Mouse (Mus musculus) liver, embryonic 14.5 days (tissue): Measurements from ENCODE around the gene Cd2. TPM values are rescaled to one million over a fixed set of nuclear protein-coding genes. Genes with fewer than 3 reads are reported as not detected.

Experiments
- ATAC-seq: fragments of 200-750 bp; cut with Nextera tagmentation; 2 replicates; pipeline ENCODE4 v1.8.0; 2017; ENCODE audit warnings: moderate number of reproducible peaks, mild to moderate bottlenecking, moderate library complexity; ENCODE audit not compliant: insufficient read depth
- DNase-seq, 3 experiments: peaks; one replicate each; pipeline ENCODE4 v3.0.0-alpha.2; 2012 to 2013; ENCODE audit warnings: low read depth in 3 of 3, low spot score in 3 of 3
- H3K27ac ChIP-seq: fragments of 300-500 bp; sonication (generic); 2 replicates; pipeline ENCODE4 v1.5.1; 2014; ENCODE audit warnings: moderate library complexity, mild to moderate bottlenecking, control low read depth, inconsistent platforms
- H3K27me3 ChIP-seq: fragments of 300-500 bp; sonication (generic); 2 replicates; pipeline ENCODE4 v1.6.1; 2014; ENCODE audit warnings: mild to moderate bottlenecking, low read length, moderate library complexity; ENCODE audit not compliant: control insufficient read depth, insufficient read depth
- H3K36me3 ChIP-seq: fragments of 300-500 bp; sonication (generic); replicated peaks from 2 replicates; pipeline ENCODE4 v1.6.1; 2014; ENCODE audit warnings: low read depth; ENCODE audit not compliant: control insufficient read depth, insufficient read depth
- H3K4me1 ChIP-seq, 2 experiments: fragments of 200-500 bp in 1 of 2; fragments of 300-500 bp in 1 of 2; sonication (generic) in 1 of 2; replicated peaks; 2 replicates each; pipeline ENCODE4 v1.6.1; 2012 to 2014; ENCODE audit warnings: antibody characterized with exemption in 1 of 2, inconsistent platforms in 1 of 2, low read length in 1 of 2; ENCODE audit not compliant: control insufficient read depth in 2 of 2, insufficient read depth in 2 of 2
- H3K4me2 ChIP-seq: fragments of 300-500 bp; sonication (generic); 2 replicates; pipeline ENCODE4 v1.6.1; 2014; ENCODE audit warnings: low read depth, mild to moderate bottlenecking, control low read depth, moderate library complexity
- H3K4me3 ChIP-seq, 2 experiments: fragments of 200-500 bp in 1 of 2; fragments of 300-500 bp in 1 of 2; sonication (generic) in 1 of 2; 2 replicates each; pipeline ENCODE4 v1.5.1; 2012 to 2014; ENCODE audit warnings: low read depth in 2 of 2, low read length in 2 of 2, mild to moderate bottlenecking in 2 of 2, control low read depth in 1 of 2, inconsistent platforms in 1 of 2, moderate library complexity in 1 of 2; ENCODE audit not compliant: insufficient read depth in 1 of 2
- H3K9ac ChIP-seq: fragments of 300-500 bp; sonication (generic); replicated peaks from 2 replicates; pipeline ENCODE4 v1.6.1; 2014; ENCODE audit warnings: mild to moderate bottlenecking, control low read depth, moderate library complexity
- H3K9me3 ChIP-seq: fragments of 300-500 bp; sonication (generic); 2 replicates; pipeline ENCODE4 v1.6.1; 2016; ENCODE audit warnings: low read length, mixed read lengths; ENCODE audit not compliant: control insufficient read depth
- CTCF ChIP-seq: IDR thresholded peaks from 2 replicates; pipeline ENCODE4 v1.5.1; 2016; ENCODE audit warnings: antibody characterized with exemption, low read depth, control low read depth
- EP300 ChIP-seq: IDR thresholded peaks from 2 replicates; pipeline ENCODE4 v1.6.1; 2016; ENCODE audit warnings: antibody characterized with exemption, low read depth
- WGBS: fragments of 180-500 bp; shearing (Covaris S2); extraction: QIAGEN DNeasy Blood & Tissue Kit; methylation state at CpG from one replicate; pipeline ENCODE4 v1.1.7; 2014; ENCODE audit not compliant: insufficient replicate concordance; 5-methylcytosine and 5-hydroxymethylcytosine counted together
- polyA plus RNA-seq, 2 experiments: library from polyadenylated mRNA; depleted of rRNA in 1 of 2; stranded (reverse) in 1 of 2; unstranded in 1 of 2; fragments of >200 nt; fragmentation: Nextera tagmentation in 1 of 2; extraction: Ambion mirVana in 1 of 2; gene quantifications; 2 replicates each; pipeline versions ENCODE4 v1.2.1 to v1.2.3; 2012 to 2014

Gene Cd2
- polyA plus RNA-seq, 2 experiments, result not detected

DNA sequence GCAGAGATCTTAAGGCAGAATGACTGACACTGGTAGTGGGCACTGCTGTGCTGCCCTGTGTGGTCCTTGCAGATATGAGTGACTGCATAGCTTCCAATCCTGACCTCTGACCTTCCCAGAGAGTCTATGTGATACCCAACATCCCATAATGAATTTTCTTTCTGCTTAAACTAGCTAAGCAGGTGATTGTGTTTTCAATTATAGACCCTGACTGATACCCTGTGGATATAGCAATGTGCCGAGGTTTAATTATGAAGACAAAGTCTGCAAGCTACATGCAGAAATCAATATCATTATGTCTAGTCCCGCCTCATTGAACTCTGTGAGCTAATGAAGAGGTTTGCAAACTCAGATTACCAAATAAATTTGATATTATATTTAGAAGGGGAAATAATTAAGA lies 44.7 kb downstream of the Cd2 start:
- Histone ChIP-seq H3K36me3 (no peaks in the 10 kb centered on the region), H3K4me3 (no peak overlapping the region), H3K27me3 (no peaks in the 10 kb centered on the region), H3K4me1 (no peaks in the 10 kb centered on the region), H3K9ac (no peak overlapping the region), H3K9me3 (no peaks in the 10 kb centered on the region), H3K4me2 (no peak overlapping the region), H3K27ac (no peak overlapping the region)
- TF ChIP-seq EP300 (no peak), CTCF (no peak)
- no peak for DNase-seq
- WGBS, result 56% methylated on average over 2 of the region's 2 CpGs
- no peak for ATAC-seq

GRCm38 (mm10) chr3:101241866-101242265 lies 45.9 kb downstream of the Cd2 start:
- no peak for DNase-seq
- ATAC-seq, result no peak
- no peak for TF ChIP-seq CTCF
- no peak for TF ChIP-seq EP300

DNA sequence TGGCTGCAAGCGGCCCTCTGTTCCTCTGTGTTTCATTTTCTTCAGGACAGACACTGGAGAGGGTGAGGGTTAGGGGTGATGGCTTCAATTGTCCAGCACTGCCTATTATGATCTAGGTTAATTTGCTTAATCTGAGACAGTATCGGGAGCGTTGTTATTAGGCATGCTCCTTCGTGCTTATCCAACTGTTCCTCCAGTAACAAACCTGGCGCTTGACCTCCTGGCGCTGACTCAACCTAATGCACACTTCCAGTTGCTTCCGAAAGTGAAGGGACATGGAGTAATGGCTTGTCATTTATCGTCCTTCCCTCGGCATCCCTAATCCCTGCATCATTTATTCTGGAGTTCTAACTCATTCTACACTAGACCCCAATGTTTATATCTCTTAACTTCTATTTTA lies 46.9 kb downstream of the Cd2 start:
- Histone ChIP-seq H3K27me3 (no peaks in the 10 kb centered on the region), H3K27ac (no peak overlapping the region), H3K4me3 (no peak overlapping the region), H3K4me1 (no peaks in the 10 kb centered on the region; a peak in 1 of 4 replicates), H3K9ac (no peak overlapping the region), H3K9me3 (no peaks in the 10 kb centered on the region), H3K4me2 (no peak overlapping the region), H3K36me3 (no peaks in the 10 kb centered on the region)
- DNase-seq (no peak), ATAC-seq (no peak)
- TF ChIP-seq EP300, result no peak
- TF ChIP-seq CTCF, result no peak
- WGBS, result 77% methylated on average over 9 of the region's 9 CpGs

More at GRCm38 (mm10) chr3:101241866-101242265, 45.9 kb downstream of the Cd2 start:
- H3K27me3 ChIP-seq, result no peaks in the 10 kb centered on the region
- no peak overlapping the region for H3K9ac ChIP-seq
- H3K4me2 ChIP-seq, result no peak overlapping the region
- H3K9me3 ChIP-seq, result no peaks in the 10 kb centered on the region
- no peak overlapping the region for H3K27ac ChIP-seq
- 57% methylated on average over 3 of the region's 3 CpGs for WGBS
- no peaks in the 10 kb centered on the region for H3K4me1 ChIP-seq
- H3K4me3 ChIP-seq, result no peak overlapping the region
- H3K36me3 ChIP-seq, result no peaks in the 10 kb centered on the region

- Histone ChIP-seq H3K4me3 (no peak overlapping the region), H3K9ac (no peak overlapping the region), H3K4me2 (no peak overlapping the region), H3K9me3 (no peaks in the 10 kb centered on the region), H3K36me3 (no peaks in the 10 kb centered on the region), H3K4me1 (no peaks in the 10 kb centered on the region; a peak in 1 of 4 replicates), H3K27me3 (no peaks in the 10 kb centered on the region), H3K27ac (no peak overlapping the region)
- no peak for ATAC-seq
- 57% methylated on average over 4 of the region's 4 CpGs for WGBS
- no peak for TF ChIP-seq EP300
- no peak for TF ChIP-seq CTCF
- no peak for DNase-seq
Measured at GRCm38 (mm10) chr3:101239236-101239635, 48.5 kb downstream of the Cd2 start.

GRCm38 (mm10) chr3:101238695-101239094 lies 49.0 kb downstream of the Cd2 start:
- no peak overlapping the region for H3K9ac ChIP-seq
- H3K27me3 ChIP-seq, result no peaks in the 10 kb centered on the region
- WGBS, result 52% methylated on average over 6 of the region's 6 CpGs
- H3K9me3 ChIP-seq, result no peaks in the 10 kb centered on the region
- no peaks in the 10 kb centered on the region; a peak in 1 of 4 replicates for H3K4me1 ChIP-seq
- no peaks in the 10 kb centered on the region for H3K36me3 ChIP-seq
- H3K4me2 ChIP-seq, result no peak overlapping the region
- no peak for TF ChIP-seq EP300
- TF ChIP-seq CTCF, result no peak
- DNase-seq (no peak), ATAC-seq (no peak)
- H3K4me3 ChIP-seq, result no peak overlapping the region
- H3K27ac ChIP-seq, result no peak overlapping the region
